Mouse (Mus musculus): ENCODE measurements around the gene Sec22a. TPM values are rescaled to one million over a fixed set of nuclear protein-coding genes. Genes with fewer than 3 reads are reported as not detected.

The Sec22a gene
- polyA plus RNA-seq, 3 experiments from 2014 or later, result 36.9 to 46.5 (median 40.2) TPM

DNA sequence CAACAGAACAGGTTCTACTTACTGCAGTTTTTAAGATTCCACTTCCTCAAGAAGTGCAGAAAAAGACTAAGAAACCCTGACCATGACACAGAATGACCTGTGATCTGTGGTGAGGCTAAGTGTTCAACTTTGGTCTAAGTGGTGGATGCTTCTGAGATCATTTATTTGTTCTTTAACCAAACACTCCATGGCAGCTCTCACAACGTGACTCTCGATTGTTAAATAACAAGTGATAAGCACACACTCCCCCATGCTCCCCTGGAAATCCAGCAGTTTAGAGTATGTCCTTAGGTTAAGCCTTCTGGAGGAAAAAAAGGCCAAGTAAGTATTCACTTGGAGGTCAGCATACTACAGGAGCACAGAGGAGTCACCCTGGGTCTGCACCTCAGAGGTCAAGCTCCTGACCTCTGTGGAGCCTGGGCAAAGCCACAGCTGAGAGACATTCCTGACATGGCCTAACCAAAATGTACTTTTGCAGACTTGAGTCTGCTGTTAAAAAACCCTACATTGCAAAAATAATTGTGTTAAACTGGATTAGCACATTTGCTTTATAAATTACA, 53.1 kb downstream of the Sec22a start:
- no peak for ATAC-seq

DNA sequence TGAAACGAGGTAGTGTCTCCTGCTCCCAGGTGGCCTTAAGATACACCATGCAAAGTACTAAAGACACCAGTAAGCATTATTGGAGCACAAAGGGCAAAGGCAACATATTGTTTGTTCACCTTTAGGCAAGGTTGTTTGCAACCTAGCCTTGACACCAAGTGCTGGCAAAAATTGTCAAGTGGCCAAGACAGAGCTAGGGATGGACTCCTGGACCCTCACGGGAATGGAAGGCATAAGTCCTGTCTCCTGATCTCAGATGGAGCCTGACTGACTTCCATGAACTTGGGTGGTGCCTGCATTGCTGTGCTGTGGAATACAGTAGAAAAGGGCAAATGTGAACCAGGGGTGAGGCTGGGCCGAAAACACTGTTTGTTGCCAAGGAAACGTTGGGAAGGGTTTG, 54.1 kb downstream of the Sec22a start:
- ATAC-seq, result no peak

- ATAC-seq, result no peak
These were observed 55.1 kb downstream of the Sec22a start for GRCm38 (mm10) chr16:35308486-35309143.

DNA sequence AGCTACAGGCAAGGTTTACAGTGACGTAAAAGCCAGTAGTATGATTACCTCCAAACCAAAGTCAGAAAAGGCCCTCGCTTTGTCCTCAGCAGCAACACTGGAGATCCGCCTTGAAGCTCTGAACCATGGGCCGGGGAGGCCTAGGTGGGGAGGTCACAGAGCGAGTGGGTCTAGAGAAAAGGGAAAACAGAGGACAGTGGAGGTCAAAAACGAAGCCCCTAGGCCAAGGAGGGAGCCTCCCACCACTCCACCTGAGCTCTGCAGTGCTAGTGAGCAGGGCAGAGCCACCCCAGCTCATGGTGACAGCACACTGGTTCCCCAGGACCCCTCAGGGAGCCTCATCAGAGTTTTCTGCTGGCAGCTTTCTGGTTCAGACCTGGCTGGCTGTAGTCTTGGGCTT, 55.7 kb downstream of the Sec22a start:
- ATAC-seq, result no peak

DNA sequence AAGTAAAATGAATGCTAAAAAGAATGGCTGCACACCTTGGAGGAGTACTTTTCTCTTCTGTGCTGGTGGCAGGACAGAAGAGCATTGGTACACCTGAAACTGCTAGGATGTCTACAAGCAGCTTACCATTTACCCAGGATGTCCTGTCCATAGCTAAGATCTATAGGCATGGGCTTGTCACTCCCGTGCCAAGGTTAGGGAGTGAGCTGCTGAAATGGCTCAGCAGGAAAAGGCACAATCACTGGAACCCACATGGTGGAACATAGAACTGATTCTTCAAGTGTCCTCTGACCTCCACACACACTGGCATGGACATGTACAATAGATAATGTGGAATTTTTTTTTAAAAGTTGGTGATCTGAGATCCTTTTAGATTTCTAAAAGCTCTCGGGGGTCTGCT, 56.4 kb downstream of the Sec22a start:
- ATAC-seq, result no peak

DNA sequence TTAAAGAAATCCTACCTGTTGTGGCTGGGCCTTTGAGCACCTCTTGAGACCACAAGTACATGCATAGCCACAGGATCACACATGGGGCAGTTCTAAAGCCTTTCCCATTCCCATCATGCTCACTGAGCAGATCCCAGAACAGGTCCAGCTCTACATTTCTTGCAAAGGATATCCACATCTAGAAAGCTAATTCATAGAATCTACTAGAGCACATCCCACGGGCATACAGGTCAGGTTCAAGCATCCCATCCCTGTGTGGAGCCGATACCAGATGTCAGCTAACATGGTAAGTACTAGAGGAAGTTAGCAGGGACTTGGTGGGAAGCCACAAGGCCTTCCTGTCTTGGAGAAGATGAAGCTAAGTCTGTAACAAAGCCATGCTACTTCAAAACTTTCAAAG, 57.1 kb downstream of the Sec22a start:
- no peak for ATAC-seq

GRCm38 (mm10) chr16:35305226-35305625, 58.5 kb downstream of the Sec22a start:
- ATAC-seq, result no peak

DNA sequence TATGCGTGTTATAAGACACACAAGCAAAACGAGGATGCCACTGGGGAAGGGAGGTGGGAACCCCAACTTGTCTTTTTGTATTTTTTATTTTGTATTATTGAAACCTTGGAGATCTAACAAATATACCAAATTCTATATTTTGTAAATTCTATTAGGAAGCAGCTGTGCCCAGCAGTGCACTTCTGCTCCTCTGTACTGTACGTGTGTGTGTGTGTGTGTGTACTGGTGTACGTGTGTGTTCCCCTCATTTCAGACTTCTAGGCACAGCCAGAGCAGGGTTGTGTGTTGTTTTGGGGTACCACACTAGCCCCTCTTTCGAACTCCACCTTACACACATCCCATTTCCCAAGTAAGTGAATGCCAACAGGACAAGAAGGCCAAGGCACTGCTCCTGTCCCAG, 59.3 kb downstream of the Sec22a start:
- no peak for ATAC-seq

- ATAC-seq, result no peak
These were observed 60.0 kb downstream of the Sec22a start for GRCm38 (mm10) chr16:35303721-35304120.

DNA sequence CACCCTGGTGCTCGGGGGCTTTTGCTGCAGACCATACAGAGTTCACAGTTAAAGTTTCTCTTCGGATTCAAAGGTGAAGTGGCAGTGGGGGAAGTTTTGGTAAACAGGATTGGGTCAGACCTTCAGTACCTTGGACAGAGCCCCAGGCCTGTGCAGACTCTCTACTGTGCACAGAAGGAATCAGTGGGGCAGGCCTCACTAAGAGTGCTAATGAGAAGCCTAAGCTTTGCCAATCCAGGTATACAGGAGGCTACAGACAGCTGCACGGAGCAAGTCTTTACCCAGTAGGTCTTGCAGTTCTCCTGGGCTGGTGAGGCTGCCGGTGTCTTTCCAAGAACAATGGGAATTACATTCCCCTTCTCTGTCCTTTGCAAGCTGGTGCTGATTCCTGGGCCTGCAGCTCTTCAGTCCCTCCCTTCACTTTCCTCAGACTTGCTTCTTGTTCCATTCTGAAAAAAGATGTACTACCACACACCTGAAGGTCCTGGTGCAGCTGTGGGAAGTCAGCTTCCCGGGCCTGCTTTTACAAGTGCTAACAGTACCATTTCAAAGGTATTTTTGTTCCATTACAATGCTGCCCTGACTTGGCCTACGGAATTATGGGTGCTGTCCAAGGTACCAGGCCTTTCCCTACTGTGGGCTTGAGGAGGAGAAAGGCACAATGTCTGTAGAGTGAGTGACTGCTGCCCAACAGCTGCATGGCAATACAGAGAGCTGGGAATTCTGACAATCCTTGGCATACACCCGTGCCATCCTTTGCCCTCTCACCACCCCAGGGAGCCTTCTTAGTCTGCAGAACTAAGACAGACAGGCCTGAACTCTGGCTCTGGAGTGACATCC, 61.1 kb downstream of the Sec22a start:
- ATAC-seq, result no peak

GRCm38 (mm10) chr16:35300156-35300555, 63.6 kb downstream of the Sec22a start:
- ATAC-seq, result no peak

DNA sequence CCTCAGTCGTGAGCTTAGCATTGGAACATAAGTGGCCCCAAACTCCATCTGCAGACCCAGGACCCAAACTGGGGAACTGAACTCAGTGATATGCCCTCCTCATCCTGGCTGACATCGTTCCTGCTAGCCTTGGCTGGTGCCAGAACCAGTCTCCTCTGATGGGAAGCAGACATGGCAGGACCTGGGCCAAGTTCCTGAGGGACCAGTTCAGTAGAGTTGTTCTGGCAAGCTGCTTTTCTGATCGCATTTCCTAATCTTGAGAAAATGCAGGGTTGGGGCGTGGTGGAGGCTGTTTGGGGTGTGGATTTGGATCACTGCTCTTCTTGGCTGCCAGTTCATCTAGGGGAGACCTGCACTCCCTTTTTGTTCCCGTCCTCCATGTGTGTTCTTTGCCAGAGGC, 65.9 kb downstream of the Sec22a start:
- no peak for ATAC-seq

GRCm38 (mm10) chr16:35287244-35287643, 76.5 kb downstream of the Sec22a start:
- ATAC-seq, result no peak

- no peak for ATAC-seq
These were observed 77.9 kb downstream of the Sec22a start for GRCm38 (mm10) chr16:35285821-35286220.

GRCm38 (mm10) chr16:35282456-35282855, 81.3 kb downstream of the Sec22a start:
- no peak for ATAC-seq

GRCm38 (mm10) chr16:35278166-35278565, 85.6 kb downstream of the Sec22a start:
- ATAC-seq, result no peak

GRCm38 (mm10) chr16:35272417-35272816, 91.3 kb downstream of the Sec22a start:
- no peak for ATAC-seq

DNA sequence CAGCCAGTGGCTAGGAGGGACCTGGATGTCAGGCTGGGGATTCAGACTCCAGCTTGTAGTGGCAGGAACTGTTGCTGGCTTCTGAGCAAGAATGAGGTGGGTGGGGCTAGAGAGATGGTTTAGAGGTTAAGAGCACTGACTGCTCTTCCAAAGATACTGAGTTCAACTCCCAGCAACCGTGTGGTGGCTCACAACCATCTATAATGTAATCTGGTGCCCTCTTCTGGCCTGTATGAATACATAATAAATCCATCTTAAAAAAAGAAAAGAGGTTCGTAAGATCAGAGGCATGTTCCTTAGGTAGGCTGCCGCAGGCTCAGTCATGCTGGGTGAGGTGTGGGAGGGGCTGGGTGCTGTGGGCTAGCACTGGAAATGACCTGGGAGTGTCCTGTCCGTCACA, 92.1 kb downstream of the Sec22a start:
- no peak for ATAC-seq

DNA sequence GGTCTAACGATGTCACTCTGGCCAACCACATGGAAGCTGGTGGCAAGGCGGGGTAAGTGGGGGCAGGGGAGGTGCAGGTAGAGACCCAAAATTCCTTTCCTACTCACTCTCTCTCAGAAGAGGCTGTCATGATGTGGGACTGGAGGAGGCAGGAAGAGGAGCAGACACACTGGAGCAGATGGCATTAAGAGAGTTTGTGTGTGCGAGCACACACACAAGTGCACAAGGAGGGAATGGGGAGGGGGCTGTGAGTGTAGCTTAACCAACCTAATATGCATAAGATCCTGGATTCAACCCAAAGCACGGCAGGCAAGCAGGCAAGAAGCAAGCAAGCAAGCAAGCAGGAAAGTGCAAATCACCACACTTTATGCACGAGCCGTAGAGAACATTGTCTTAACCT, 92.8 kb downstream of the Sec22a start:
- no peak for ATAC-seq

- no peak for ATAC-seq
These were observed 93.3 kb downstream of the Sec22a start for GRCm38 (mm10) chr16:35270353-35270934.
